Mouse (Mus musculus): ENCODE results near the gene B2m.
A peak's percentile ranks its signal among the peaks of the same experiment; 100 is the strongest.

The B2m gene

GRCm38 (mm10) chr2:122147508-122148241 lies at the start of gene B2m:
TSS of gene B2m (plus strand) at chr2:122147686.
- peak; percentile 95 for DNase-seq

- DNase-seq: peak; percentile 1
Measured at GRCm38 (mm10) chr2:122097686-122098085, 49.8 kb upstream of the B2m start.

GRCm38 (mm10) chr2:122102070-122102469 lies 45.4 kb upstream of the B2m start:
- DNase-seq: no peak

GRCm38 (mm10) chr2:122108101-122108500 lies 39.4 kb upstream of the B2m start:
- DNase-seq: no peak

GRCm38 (mm10) chr2:122109714-122110113 lies 37.8 kb upstream of the B2m start:
- no peak for DNase-seq

- DNase-seq: no peak
Measured at GRCm38 (mm10) chr2:122116888-122117287, 30.6 kb upstream of the B2m start.

- peak; percentile 98 for DNase-seq
Measured at GRCm38 (mm10) chr2:122117961-122118958, 29.2 kb upstream of the B2m start, which contains the start of gene Spg11. TSS of gene Spg11 (minus strand) at chr2:122118386.

GRCm38 (mm10) chr2:122125680-122126572 lies 21.6 kb upstream of the B2m start:
- no peak for DNase-seq

- no peak for DNase-seq
Measured at GRCm38 (mm10) chr2:122126765-122127347, 20.6 kb upstream of the B2m start.

GRCm38 (mm10) chr2:122127635-122128034 lies 19.9 kb upstream of the B2m start:
- DNase-seq: no peak

GRCm38 (mm10) chr2:122132078-122132477 lies 15.4 kb upstream of the B2m start:
- no peak for DNase-seq

- no peak for DNase-seq
Measured at GRCm38 (mm10) chr2:122132618-122133017, 14.9 kb upstream of the B2m start.

- no peak for DNase-seq
Measured at GRCm38 (mm10) chr2:122137839-122138465, 9.5 kb upstream of the B2m start.

GRCm38 (mm10) chr2:122140815-122141214 lies 6.7 kb upstream of the B2m start:
- DNase-seq: no peak

GRCm38 (mm10) chr2:122141332-122141967 lies 6.0 kb upstream of the B2m start:
- DNase-seq: peak; percentile 15

GRCm38 (mm10) chr2:122143111-122143510 lies 4.4 kb upstream of the B2m start:
- DNase-seq: no peak

- no peak for DNase-seq
Measured at GRCm38 (mm10) chr2:122145756-122146155, 1.7 kb upstream of the B2m start.

- peak; percentile 10 for DNase-seq
Measured at GRCm38 (mm10) chr2:122146687-122147086, 799 bp upstream of the B2m start.

- DNase-seq: peak; percentile 43
Measured at GRCm38 (mm10) chr2:122148242-122148917, 894 bp downstream of the B2m start.

GRCm38 (mm10) chr2:122149316-122149715 lies 1.8 kb downstream of the B2m start:
- DNase-seq: no peak

GRCm38 (mm10) chr2:122149716-122150115 lies 2.2 kb downstream of the B2m start:
- no peak for DNase-seq

All from retina, postnatal 1 day (tissue).